Mouse (Mus musculus) hindbrain, embryonic 13.5 days (tissue): ENCODE data around the gene Fam163a. TPM values are rescaled to one million over a fixed set of nuclear protein-coding genes. Genes with fewer than 3 reads are reported as not detected.
"Not testable (repeated sequence)": the region's sequence is repeated elsewhere in the genome, so short reads cannot be mapped to it uniquely, and the experiment has no call there.

Experiments
- ATAC-seq: fragments of 200-750 bp; cut with Nextera tagmentation; 2 replicates; pipeline ENCODE4 v1.8.0; 2017; ENCODE audit warnings: moderate TSS enrichment; ENCODE audit not compliant: low FRiP score
- H3K27ac ChIP-seq: fragments of 300-500 bp; sonication (generic); 2 replicates; pipeline ENCODE4 v1.5.1; 2015; ENCODE audit warnings: inconsistent platforms, mild to moderate bottlenecking, moderate library complexity
- H3K27me3 ChIP-seq: fragments of 300-500 bp; sonication (generic); 2 replicates; pipeline ENCODE4 v1.6.1; 2015; ENCODE audit warnings: mild to moderate bottlenecking, inconsistent platforms
- H3K36me3 ChIP-seq: fragments of 300-500 bp; sonication (generic); 2 replicates; pipeline ENCODE4 v1.6.1; 2015; ENCODE audit warnings: mild to moderate bottlenecking, inconsistent platforms
- H3K4me1 ChIP-seq: fragments of 300-500 bp; sonication (generic); replicated peaks from 2 replicates; pipeline ENCODE4 v1.6.1; 2015; ENCODE audit warnings: inconsistent platforms
- H3K4me2 ChIP-seq: fragments of 300-500 bp; sonication (generic); 2 replicates; pipeline ENCODE4 v1.6.1; 2015; ENCODE audit warnings: inconsistent platforms, mild to moderate bottlenecking, moderate library complexity
- H3K4me3 ChIP-seq: fragments of 300-500 bp; sonication (generic); 2 replicates; pipeline ENCODE4 v1.5.1; 2015; ENCODE audit warnings: mild to moderate bottlenecking, inconsistent platforms
- H3K9ac ChIP-seq: fragments of 300-500 bp; sonication (generic); 2 replicates; pipeline ENCODE4 v1.6.1; 2015; ENCODE audit warnings: mild to moderate bottlenecking, inconsistent platforms
- H3K9me3 ChIP-seq: fragments of 300-500 bp; sonication (generic); 2 replicates; pipeline ENCODE4 v1.6.1; 2016; ENCODE audit warnings: inconsistent platforms
- WGBS: fragments of 180-500 bp; shearing (Covaris S2); methylation state at CpG from one replicate; pipeline ENCODE4 v1.1.7; 2015; 5-methylcytosine and 5-hydroxymethylcytosine counted together
- polyA plus RNA-seq: library from polyadenylated mRNA; unstranded; fragments of >200 nt; fragmentation: Nextera tagmentation; extraction: Ambion mirVana; gene quantifications from 2 replicates; pipeline ENCODE4 v1.2.1, GENCODE M21; 2015

Gene Fam163a
- polyA plus RNA-seq, 1 experiment from 2014 or later: 4.3 TPM

DNA sequence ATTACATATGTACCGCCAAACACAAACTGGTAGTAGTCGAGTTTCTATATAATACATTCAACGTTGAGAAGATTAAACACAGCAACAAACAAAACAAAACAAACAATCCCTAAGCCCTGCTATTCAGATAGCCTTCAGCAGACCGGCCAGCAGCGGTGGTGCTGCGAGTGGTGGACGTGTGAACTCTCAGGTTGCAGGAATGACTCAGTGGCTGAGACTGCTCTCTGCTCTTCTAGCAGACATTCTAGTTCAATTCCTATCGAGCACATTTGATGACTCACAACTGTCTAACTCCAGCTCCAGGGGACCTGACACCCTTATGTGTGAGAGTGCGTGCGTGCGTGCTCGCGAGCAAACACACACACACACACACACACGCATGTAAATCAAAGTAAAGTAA, 134.7 kb downstream of the Fam163a start:
- Histone ChIP-seq H3K36me3 (peaks cover 20% of the 10 kb centered on the region), H3K9me3 (no peaks in the 10 kb centered on the region), H3K9ac (no peak overlapping the region), H3K4me1 (0 out of 2 replicates have a peak, but pooled peaks cover 4% of the 10 kb centered on the region), H3K27ac (no peak overlapping the region), H3K27me3 (no peaks in the 10 kb centered on the region), H3K4me2 (no peak overlapping the region), H3K4me3 (no peak overlapping the region)
- 89% methylated on average over 14 of the region's 14 CpGs for WGBS
- ATAC-seq: no peak

GRCm38 (mm10) chr1:156066133-156066532, 138.7 kb downstream of the Fam163a start:
- H3K9me3 ChIP-seq: no peaks in the 10 kb centered on the region
- H3K27ac ChIP-seq: no peak overlapping the region
- H3K4me2 ChIP-seq: no peak overlapping the region
- no peak for ATAC-seq
- H3K4me1 ChIP-seq: no peaks in the 10 kb centered on the region
- no peak overlapping the region for H3K4me3 ChIP-seq
- peaks cover 52% of the 10 kb centered on the region for H3K36me3 ChIP-seq
- H3K9ac ChIP-seq: no peak overlapping the region
- H3K27me3 ChIP-seq: no peaks in the 10 kb centered on the region
- 68% methylated on average over 3 of the region's 3 CpGs for WGBS

DNA sequence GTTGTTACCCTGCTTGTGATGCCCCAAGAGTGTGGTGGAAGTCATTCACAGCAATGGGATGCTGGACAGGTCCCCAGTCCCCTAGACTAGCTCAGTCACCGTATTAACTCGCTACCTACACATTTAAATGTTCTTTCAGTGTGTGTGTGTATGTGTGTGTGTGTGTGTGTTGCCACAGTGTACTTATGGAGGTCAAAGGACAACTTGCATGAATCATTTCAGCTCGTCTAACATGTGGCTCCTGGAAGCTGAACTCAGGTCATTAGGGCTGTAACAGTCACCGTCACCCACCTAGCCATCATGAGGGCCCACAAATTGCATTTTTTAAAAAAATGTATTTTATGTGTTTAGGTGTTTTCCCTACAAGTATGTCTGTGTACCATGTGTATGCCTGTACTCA, 142.6 kb downstream of the Fam163a start:
- Histone ChIP-seq H3K4me2 (no peak overlapping the region), H3K4me3 (no peak overlapping the region), H3K27me3 (no peaks in the 10 kb centered on the region), H3K9me3 (no peaks in the 10 kb centered on the region), H3K4me1 (no peaks in the 10 kb centered on the region), H3K9ac (no peak overlapping the region), H3K27ac (no peak overlapping the region), H3K36me3 (peaks cover 53% of the 10 kb centered on the region)
- ATAC-seq: no peak
- WGBS: 95% methylated on average over 4 of the region's 4 CpGs

- Histone ChIP-seq H3K9me3 (no peaks in the 10 kb centered on the region), H3K4me3 (no peak overlapping the region), H3K36me3 (peaks cover 31% of the 10 kb centered on the region), H3K27me3 (no peaks in the 10 kb centered on the region), H3K27ac (no peak overlapping the region), H3K4me1 (no peaks in the 10 kb centered on the region), H3K4me2 (no peak overlapping the region), H3K9ac (no peak overlapping the region)
- WGBS: 90% methylated on average over 2 of the region's 2 CpGs
- ATAC-seq: no peak
These were observed 146.6 kb downstream of the Fam163a start for GRCm38 (mm10) chr1:156058207-156058606.

DNA sequence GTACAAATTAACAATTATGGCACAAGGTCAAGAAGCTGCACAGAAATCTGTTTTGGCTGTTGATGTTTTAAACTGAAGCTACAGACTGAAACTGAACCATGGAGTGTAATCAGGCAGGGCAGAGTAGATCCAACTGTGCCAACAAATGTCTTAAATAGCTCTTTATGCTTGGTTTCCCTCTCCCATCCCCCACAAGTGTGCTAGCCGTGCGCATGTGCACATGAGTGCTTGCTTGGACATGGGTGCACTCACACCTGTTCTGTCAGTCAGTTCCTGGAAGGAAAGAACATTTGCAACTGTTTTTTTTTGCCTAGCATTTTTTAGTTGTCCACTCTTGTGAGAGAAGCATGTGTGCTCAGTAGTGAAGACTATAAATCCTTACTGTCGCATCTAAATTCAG, 158.1 kb downstream of the Fam163a start:
- H3K4me1 ChIP-seq: peaks cover 19% of the 10 kb centered on the region
- H3K4me3 ChIP-seq: no peak overlapping the region
- H3K27ac ChIP-seq: no peak overlapping the region
- H3K9me3 ChIP-seq: no peaks in the 10 kb centered on the region
- 86% methylated on average over 3 of the region's 3 CpGs for WGBS
- no peak overlapping the region for H3K4me2 ChIP-seq
- ATAC-seq: no peak
- H3K36me3 ChIP-seq: peaks cover 29% of the 10 kb centered on the region
- H3K27me3 ChIP-seq: no peaks in the 10 kb centered on the region
- H3K9ac ChIP-seq: no peak overlapping the region

DNA sequence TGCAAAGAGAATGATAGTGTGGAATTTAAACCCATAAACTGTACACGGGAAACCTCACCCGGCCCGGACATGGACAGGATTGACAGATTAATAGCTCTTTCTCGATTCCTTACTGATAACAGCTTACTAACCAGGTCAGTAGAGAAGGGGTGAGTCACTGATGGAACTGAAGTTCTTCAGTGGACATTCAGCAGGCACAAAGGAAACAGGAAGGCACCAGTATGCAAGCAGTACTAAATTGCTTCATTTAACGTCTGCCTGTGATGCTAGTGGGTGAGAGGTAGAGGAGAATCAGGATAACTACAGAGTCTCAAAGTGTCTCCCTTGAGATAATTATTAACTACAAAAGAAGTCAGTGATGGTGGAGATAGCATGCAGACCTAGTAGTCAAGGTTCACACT, 160.6 kb downstream of the Fam163a start:
- Histone ChIP-seq H3K9me3 (no peaks in the 10 kb centered on the region), H3K27me3 (no peaks in the 10 kb centered on the region), H3K4me3 (no peak overlapping the region), H3K36me3 (peaks cover 10% of the 10 kb centered on the region), H3K4me1 (peaks cover 26% of the 10 kb centered on the region), H3K4me2 (no peak overlapping the region), H3K9ac (no peak overlapping the region), H3K27ac (no peak overlapping the region)
- no peak for ATAC-seq
- WGBS: 91% methylated on average over 5 of the region's 5 CpGs

- no peaks in the 10 kb centered on the region for H3K9me3 ChIP-seq
- ATAC-seq: no peak
- H3K27ac ChIP-seq: no peak overlapping the region
- no peak overlapping the region for H3K4me2 ChIP-seq
- peaks cover 26% of the 10 kb centered on the region for H3K4me1 ChIP-seq
- H3K4me3 ChIP-seq: no peak overlapping the region
- H3K36me3 ChIP-seq: peaks cover 3% of the 10 kb centered on the region; the same call in 1 of the 2 replicates
- 18% methylated on average over 4 of the region's 4 CpGs for WGBS
- no peak overlapping the region for H3K9ac ChIP-seq
- no peaks in the 10 kb centered on the region for H3K27me3 ChIP-seq
These were observed 161.8 kb downstream of the Fam163a start for GRCm38 (mm10) chr1:156043027-156043426.

DNA sequence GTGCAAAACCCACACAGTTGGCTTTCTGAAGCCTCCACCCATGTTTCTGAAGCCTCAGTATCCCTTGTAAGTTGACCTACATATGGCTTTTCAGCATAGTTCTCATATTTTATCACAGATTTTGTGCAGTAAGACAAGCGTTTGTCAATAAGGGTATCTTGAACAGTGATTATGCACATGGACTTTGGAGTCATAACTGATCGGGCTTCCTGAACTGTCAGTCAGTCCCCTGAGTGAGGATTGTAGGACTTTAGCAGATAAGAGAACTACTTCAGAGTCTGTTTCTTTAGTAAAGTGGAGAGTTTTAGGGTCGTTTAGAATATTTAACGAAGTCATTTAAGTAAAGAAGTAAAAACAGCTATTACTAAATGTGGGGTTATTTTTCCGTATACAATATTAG, 162.3 kb downstream of the Fam163a start:
- Histone ChIP-seq H3K4me1 (peaks cover 26% of the 10 kb centered on the region), H3K4me2 (peak overlapping the region; percentile 60), H3K36me3 (peaks cover 3% of the 10 kb centered on the region; the same call in 1 of the 2 replicates), H3K9ac (peak overlapping the region; percentile 49; the same call in 1 of the 2 replicates), H3K9me3 (no peaks in the 10 kb centered on the region), H3K4me3 (peak overlapping the region; percentile 58; the same call in 1 of the 2 replicates), H3K27ac (no peak overlapping the region), H3K27me3 (no peaks in the 10 kb centered on the region)
- ATAC-seq: no peak
- WGBS: 93% methylated on average over 5 of the region's 5 CpGs

- Histone ChIP-seq H3K4me3 (peak overlapping the region; percentile 58), H3K36me3 (peaks cover 3% of the 10 kb centered on the region; the same call in 1 of the 2 replicates), H3K4me1 (peaks cover 29% of the 10 kb centered on the region), H3K4me2 (peak overlapping the region; percentile 60), H3K27ac (no peak overlapping the region), H3K9me3 (no peaks in the 10 kb centered on the region), H3K9ac (peak overlapping the region; percentile 59; the same call in 1 of the 2 replicates), H3K27me3 (no peaks in the 10 kb centered on the region)
- no peak for ATAC-seq
- 54% methylated on average over 7 of the region's 7 CpGs for WGBS
These were observed 163.2 kb downstream of the Fam163a start for GRCm38 (mm10) chr1:156041451-156042241.

- H3K4me3 ChIP-seq: peak overlapping the region; percentile 58
- H3K4me1 ChIP-seq: peaks cover 31% of the 10 kb centered on the region
- H3K4me2 ChIP-seq: peak overlapping the region; percentile 60
- 2% methylated on average over 22 of the region's 22 CpGs for WGBS
- H3K27me3 ChIP-seq: no peaks in the 10 kb centered on the region
- peak; percentile 84 for ATAC-seq
- H3K9me3 ChIP-seq: no peaks in the 10 kb centered on the region
- H3K27ac ChIP-seq: 0 out of 2 replicates have a peak overlapping the region, but pooled peaks have one; percentile 8
- H3K36me3 ChIP-seq: peaks cover 3% of the 10 kb centered on the region; the same call in 1 of the 2 replicates
- peak overlapping the region; percentile 70 for H3K9ac ChIP-seq
These were observed 164.0 kb downstream of the Fam163a start for GRCm38 (mm10) chr1:156040731-156041401.

DNA sequence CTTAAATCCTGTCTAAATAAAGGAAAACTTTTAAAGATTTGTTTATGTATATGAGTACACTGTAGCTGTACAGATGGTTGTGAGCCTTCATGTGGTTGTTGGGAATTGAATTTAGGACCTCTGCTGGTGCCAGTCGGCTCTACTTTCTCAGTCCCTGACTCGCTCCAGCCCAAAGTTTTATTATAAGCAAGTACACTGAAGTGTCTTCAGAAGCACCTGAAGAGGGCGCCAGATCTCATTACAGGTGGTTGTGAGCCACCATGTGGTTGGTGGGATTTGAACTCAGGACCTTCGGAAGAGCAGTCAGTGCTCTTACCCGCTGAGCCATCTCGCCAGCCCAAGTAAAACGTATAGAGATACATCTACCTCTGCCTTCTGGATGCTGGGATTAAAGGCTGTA, 164.8 kb downstream of the Fam163a start:
- H3K9me3 ChIP-seq, H3K9ac ChIP-seq, H3K27ac ChIP-seq, H3K4me3 ChIP-seq, H3K4me2 ChIP-seq, ATAC-seq, H3K27me3 ChIP-seq, H3K36me3 ChIP-seq: not testable (repeated sequence)
- peaks cover 32% of the 10 kb centered on the region for H3K4me1 ChIP-seq
- 78% methylated on average over 7 of the region's 7 CpGs for WGBS

DNA sequence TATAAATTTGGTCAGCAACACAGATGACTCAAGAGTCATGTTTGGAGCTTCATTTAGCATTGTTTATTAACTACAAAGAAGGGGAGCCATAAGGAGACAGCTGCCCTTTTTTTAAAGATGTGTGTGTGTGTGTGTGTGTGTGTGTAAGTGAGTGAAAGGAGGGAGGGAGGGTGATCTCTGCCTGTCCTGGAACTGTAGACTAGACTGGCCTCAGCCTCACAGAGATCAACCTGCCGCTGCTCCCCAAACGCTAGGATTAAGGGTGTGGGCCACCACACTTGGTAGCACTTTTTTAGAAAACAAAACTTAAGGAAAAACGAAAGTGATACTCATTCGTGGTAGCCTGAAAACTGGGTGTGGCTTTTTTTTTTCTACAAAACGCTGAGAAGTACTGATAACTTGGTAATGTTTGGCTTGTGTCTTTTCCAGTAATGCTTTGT, 167.7 kb downstream of the Fam163a start:
- H3K4me2 ChIP-seq: 0 out of 2 replicates have a peak overlapping the region, but pooled peaks have one; percentile 8
- WGBS: 74% methylated on average over 5 of the region's 5 CpGs
- ATAC-seq: no peak

More for the DNA sequence above, 167.7 kb downstream of the Fam163a start:
- Histone ChIP-seq H3K27ac (no peak overlapping the region), H3K27me3 (no peaks in the 10 kb centered on the region), H3K4me3 (no peak overlapping the region), H3K9me3 (no peaks in the 10 kb centered on the region), H3K4me1 (peaks cover 31% of the 10 kb centered on the region), H3K36me3 (peaks cover 16% of the 10 kb centered on the region), H3K9ac (no peak overlapping the region)
